Mouse (Mus musculus) urinary bladder, postnatal 25 days (tissue): ENCODE results near the gene Tubb4b.
A peak's percentile ranks its signal among the peaks of the same experiment; 100 is the strongest.
"Not testable (repeated sequence)": the region's sequence is repeated elsewhere in the genome, so short reads cannot be mapped to it uniquely, and the experiment has no call there.

Source experiments
- DNase-seq: peaks from one replicate; pipeline ENCODE4 v3.0.0; 2022; ENCODE audit warnings: low spot score

Gene Tubb4b

DNA sequence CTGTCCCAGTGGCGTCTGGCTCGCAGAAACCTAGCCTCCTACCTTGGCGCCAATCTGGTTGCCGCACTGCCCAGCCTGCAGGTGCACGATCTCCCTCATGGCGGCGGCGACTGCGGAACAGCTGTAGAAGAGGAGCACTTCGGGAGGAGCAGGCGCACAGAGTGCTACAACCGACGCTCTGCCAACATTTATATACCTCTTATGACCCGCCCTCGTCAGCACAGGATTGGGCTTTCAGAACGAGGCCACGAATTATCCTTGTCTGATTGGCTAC, at the start of gene Tubb4b:
Gene Tubb4b, minus strand, starts transcription at position 211 of the 274 bp plus-strand sequence.
- DNase-seq, result no peak

DNA sequence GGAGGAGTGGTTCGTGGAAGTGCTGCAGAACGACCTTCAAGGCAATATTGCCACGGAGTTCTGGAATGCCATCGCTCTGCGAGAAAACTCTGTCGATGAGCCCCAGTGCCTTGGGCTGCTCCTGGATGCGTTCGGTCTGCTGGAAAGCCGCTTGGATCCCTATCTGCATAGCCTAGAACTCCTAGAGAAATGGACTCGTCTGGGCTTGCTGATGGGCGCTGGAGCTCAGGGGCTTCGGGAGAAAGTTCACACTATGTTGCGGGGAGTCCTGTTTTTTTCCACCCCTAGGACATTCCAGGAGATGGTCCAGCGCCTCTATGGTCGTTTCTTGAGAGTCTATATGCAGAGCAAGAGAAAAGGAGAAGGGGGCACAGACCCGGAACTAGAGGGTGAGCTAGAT, 48.5 kb upstream of the Tubb4b start:
- DNase-seq, result no peak

DNA sequence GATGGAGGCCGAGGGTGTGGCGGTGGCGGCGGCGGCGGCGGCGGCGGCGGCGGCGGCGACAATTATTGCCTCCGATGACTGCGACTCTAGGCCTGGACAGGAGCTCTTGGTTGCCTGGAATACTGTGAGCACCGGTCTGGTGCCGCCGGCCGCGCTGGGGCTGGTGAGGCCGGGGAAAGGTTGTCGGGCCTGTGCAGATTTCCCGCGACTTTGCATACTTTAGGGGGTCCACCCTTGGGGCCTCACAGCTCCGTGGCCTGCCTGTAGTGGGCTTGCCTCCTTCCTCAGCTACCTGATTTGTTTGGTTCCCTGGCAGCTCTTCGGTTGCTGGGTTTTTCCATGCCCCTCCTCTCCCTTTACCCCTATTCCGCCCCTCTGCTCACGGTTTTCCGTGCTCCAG, 48.0 kb upstream of the Tubb4b start:
- no peak for DNase-seq

DNA sequence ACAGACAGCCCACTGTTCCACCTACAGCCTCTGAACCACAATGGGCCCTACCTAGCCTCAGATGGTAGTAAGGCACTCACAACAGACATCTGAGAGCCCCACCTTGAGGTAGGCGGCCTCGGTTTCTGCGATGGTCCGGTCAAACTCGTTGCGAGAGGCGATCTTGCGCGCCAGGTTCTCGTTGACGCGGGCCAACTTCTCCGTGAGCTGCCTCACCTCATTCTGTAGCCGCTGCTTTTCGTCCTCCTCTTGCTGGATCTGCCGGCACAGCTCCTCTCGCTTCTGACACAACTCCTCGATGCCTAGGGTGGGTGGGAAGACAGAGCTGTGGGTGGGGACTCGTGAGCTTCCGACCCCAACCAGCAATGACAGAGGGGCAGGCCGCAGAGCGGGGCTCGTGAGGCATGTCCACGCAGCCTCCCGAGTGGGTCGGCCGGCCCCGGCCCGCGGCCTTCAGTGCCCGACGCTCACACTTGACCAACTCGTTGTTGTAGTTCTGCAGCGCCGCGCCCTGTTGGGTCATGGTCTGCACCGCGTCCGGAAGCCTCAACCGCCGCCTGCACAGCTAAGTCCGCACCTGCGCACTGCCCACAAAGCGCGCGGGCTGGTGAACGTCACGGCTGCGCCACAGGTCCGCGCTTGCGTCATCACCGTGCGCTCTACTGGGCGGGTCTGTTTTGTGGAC, 47.5 kb upstream of the Tubb4b start, which contains the start of the genes Ssna1 and Anapc2:
Gene Ssna1, minus strand, starts transcription at position 612 of the 685 bp plus-strand sequence.
Gene Anapc2, plus strand, starts transcription at position 652 of the 685 bp plus-strand sequence.
- DNase-seq, result peak; percentile 99

DNA sequence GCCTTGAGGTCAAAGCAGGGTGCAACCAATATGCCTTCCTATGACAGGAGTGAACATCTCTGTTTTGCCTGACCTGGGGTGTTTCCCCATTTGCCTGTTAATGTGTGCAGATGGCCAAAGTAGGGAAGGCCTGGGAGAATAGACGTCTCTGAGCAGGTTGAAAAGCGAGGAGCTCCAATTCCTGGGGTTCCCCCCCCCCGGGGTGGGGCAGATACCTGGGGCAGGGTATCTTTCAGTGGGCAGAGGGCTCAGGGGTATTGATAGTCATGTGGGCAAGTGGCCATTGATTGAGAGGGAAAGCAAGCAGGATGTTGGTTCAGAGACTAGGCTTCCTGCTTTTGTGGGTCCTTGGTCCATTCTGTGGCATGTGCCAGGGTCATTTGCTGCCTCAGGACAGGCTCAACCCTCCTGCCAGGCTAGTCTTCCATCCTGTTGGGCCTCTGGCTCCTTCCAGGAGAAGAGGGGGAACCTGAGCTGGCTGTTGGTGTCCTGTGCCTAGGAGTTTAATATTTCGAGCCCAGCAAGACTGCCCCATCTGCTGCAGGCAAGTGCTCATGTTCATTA, 43.3 kb upstream of the Tubb4b start:
- no peak for DNase-seq

DNA sequence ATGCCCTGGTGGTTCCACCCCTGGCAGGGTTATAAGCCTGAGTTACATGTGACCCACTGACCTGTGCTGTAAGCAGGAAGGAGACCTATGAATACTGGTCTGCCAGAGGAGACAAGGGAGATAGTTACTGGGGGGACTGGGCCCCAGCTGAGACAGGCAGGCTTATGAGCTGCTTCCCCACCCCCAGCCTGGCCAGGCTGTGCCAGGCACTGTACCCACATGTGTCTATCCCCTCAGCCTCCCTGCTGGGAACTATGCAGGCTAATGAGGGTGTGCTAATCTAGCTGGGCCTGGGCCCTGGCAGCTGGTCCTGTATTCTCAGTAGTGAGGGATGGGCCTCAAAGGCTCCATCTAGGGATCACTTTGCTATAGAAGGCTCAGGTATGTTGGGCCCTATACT, 42.7 kb upstream of the Tubb4b start:
- DNase-seq, result no peak

DNA sequence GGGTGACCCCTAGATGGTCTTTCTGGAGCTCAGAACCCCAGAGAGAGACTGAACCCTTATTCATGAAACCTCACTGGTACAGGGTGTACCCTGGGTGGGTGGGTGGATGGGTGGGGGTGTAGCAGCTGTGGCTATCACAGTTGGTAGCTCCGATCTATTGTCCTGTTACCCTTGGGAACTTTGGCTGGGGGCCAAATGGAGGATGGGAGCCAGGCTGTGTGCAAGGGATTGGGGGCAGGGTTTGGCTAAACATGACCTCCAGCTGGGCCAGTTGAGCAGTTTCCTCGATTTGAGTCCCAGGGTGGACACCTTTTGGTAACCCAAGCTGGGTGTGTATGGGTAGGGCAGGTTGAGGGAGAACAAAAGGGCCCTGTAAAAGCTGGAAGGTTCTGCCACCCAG, 42.2 kb upstream of the Tubb4b start:
- DNase-seq, result peak; percentile 28

DNA sequence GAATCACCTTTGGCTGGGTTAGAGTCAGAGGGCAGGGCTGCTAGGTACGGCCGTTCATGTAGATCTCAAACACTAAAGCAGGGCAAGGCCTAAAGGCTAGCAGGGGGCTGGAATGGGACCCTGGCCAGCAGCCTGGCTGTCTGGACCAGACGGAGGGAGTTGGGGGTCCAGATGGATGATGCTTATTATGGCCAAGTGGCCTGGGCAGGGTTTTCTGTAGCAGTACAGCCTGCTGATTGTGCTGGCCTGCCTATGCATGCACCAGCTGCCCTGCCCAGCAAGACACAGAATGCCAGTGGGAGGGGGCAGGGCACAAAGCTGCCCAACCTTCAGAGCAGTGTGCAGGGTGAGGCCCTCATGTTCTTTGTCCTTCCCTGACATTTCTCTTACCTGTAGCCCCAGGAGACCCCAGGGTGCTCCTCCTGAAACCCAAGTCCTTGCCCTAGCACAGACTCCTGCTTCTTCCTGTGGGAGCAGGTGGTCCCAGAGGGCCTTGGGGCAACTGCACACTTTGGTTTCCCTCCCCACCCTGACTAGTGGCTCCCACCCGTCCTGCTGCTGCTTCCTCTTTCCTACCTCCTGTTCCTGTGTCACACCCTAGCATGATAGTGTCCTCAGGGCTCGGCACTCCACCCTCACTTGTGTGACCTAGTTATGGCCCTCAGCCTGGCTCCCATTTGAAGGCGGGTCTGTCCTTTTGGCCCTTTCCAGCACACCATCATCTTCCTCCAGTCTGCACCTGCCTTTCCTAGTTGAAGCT, 41.6 kb upstream of the Tubb4b start:
- DNase-seq, result peak; percentile 46

DNA sequence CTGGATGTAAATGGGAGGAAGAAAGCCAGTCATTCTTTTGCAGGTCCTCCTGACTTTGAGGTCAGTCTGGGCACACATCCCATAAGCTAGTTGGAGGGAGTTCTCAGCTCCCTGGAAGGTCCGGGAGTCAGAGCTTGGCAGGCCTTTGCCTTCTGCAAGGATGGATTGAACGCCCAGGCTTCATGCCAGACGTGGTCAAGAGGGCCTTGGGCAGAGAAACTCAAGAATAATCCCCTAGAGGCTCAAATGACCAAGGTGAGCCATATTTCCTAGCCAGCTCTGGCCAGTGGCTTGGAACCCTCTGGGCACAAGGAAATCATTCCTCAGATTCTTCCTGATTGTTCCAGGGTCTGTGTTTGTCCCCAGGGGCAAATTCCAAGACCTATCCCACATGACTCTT, 40.3 kb upstream of the Tubb4b start:
- no peak for DNase-seq

DNA sequence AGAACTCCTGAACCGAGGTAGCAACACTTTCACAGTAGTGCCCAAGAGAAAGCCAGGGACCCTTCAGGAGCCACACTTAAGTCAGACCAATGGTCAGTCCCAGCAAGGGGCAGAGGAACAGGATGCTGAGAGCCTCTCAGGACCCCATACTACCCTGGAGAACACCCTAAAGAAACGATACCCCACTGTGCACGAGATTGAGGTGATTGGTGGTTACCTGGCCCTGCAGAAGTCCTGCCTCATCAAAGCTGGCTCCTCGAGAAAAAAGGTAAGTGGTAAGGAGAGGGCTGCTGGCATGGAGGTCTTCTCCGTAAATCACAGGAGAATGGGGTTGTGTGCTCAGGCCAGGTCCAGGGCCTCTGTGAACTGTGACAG, 39.8 kb upstream of the Tubb4b start:
- DNase-seq, result no peak

DNA sequence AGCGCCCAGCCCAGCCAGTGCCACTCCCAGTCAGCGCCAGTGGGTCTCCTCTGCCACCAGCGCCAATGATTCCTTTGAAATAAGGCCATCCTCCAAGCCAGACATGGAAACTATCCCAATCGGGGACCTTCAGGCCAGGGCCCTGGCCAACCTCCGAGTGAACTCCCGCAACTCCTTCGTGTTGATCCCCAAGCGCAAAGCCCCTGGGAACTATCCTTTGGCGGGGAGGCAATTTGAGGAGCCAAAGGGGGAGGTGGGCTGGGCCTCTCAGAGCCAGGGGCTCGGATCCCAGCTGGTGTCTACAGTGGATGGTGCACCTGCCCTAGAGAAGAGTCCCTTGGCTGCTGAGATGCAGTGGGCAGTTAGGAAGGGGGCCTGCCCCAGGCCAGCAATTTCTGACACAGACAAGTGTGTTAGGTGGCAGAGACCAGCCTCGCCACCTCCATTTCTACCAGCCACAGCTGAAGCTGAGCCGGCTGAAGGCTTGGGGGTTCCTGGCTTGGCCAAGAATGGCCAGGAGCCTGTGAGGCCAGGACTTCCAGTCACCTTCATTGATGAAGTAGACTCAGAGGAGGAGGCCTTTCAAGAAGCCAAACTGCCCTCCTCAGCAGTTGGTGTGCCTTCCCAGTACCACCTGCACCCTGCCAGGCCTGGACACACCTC, 39.3 kb upstream of the Tubb4b start:
- DNase-seq, result no peak

DNA sequence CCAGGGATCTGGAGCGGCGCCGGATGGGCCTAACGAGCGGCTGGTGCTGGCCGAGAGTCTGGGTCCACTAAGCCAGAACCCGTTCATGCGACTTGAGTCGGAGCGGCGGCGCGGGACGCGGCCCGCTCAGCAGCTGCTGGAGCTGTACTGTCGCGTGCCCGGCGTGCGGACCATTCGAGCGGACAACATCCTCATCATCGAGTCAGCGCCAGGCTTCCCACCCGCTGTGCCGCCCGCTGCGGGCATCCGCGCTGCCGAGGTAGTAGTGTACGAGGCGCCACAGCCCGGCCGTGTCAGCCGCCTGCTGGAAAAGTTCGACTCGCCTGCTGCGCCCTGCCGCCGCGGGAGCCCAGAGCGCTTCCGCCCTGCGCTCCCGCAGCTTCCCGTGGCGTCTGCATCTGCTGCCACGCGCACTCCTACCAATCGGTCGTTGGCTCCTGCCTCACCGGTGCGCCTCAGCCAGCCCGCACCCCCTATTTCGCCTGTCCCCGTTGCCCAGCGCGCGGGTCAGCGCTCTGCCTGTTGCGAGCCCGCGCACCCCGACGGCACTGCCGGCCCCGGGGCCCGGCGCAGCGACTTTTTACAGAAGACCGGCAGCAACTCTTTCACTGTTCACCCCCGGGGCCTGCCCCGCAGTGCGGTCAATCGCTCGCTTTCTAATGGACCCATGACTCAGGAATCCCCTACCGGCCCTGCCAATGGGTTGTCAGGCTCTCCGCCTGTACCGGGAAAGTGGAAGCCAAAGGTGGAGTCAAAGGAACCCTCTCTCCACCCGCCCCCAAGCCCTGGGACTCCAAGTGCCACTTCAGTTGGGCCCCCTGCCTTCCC, 38.5 kb upstream of the Tubb4b start:
- no peak for DNase-seq

DNA sequence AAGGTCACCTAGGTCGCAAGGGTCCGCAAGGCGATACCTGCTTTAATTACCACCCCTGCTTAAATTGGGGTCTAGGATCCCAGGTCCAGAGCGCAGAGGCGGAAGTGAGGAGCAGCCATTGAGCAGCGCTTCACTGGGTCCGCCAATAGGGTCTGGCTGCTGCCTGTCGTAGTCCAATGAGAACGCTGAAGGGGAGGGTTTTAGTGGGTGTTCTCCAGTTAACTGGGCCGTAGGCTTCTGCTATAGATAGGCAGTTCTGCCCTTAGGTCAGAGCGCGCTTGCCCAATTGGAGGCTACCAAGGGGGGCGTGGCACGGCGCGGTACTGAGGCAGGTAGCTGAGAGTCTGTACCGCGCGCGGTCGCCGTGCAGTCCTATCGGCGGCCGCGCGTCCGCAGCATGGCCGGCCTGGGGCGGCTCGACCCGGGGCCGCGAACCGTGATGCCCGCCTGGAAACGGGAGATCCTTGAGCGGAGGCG, 37.8 kb upstream of the Tubb4b start, which contains the start of gene Tprn:
Gene Tprn, plus strand, starts transcription at position 328 of the 477 bp plus-strand sequence.
- DNase-seq, result peak; percentile 85

DNA sequence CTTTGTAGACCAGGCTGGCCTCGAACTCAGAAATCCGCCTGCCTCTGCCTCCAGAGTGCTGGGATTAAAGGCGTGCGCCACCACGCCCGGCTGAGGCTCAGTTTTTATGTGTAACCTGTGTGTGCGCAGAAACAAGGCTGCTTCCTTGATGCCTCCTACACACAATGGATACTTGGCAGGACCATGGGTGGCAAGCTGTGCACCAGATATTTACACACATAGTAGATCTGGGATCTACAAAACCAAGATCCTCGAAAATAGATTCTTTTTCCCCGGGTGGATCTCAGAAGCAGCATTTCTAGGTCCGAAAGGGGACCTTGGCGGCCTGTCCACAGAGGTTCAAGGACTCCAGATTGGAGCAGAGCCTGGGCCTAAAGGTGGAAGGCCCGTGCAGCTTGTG, 37.4 kb upstream of the Tubb4b start:
- no peak for DNase-seq

DNA sequence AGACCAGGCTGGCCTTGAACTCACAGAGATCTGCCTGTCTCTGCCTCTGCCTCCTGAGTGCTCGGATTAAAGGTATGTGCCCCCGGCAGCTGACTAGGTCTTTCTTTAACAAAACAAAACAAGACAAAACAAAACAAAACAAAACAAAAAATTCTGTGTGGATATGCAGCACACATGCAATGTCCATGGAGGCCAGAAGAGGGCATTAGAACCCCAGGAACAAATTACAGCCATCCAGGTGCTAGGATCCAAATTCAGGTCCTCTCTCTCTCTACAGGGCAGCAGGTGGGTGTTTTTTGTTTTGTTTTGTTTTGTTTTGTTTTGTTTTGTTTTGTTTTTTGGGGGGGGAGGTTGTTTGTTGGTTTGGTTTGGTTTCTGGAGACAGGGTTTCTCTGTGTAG, 34.4 kb upstream of the Tubb4b start:
- no peak for DNase-seq

DNA sequence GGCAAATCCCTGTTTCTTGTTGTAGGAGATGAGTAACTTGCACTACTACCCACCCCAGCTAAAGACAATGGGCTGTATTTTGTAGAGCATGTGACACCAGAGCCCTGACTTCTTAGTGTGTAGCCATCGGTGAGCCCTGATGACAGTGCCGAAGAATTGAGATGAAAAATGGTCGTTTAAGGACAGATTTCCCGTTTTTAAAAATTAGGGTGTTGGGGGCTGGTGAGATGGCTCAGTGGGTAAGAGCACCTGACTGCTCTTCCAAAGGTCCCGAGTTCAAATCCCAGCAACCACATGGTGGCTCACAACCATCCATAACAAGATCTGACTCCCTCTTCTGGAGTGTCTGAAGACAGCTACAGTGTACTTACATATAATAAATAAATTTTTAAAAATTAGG, 32.7 kb upstream of the Tubb4b start:
- not testable (repeated sequence) for DNase-seq

DNA sequence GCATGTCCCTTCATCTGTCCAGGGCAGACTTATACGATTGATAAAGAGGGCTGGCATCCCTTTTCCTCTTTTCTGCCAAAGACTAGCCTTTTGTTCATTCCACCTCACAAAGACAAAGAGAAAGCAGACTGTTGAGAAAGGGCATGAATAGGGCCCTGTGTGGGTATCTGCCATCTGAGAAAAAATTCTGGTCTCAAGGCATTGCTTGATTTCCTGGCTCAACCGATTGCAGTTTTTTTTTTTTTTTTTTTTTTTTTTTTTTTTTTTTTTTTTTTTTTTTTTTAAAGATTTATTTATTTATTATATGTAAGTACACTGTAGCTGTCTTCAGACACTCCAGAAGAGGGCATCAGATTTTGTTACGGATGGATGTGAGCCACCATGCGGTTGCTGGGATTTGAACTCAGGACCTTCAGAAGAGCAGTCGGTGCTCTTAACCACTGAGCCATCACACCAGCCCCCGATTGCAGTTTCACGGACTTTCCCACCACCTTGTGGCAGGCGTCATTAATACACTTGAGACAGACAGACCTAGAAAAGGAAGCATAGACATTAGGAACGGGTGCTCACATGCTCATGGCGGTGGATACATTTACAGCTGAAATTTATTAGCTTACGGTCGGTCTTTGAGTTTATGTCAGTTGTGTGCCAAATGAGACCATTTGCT, 32.1 kb upstream of the Tubb4b start:
- not testable (repeated sequence) for DNase-seq

DNA sequence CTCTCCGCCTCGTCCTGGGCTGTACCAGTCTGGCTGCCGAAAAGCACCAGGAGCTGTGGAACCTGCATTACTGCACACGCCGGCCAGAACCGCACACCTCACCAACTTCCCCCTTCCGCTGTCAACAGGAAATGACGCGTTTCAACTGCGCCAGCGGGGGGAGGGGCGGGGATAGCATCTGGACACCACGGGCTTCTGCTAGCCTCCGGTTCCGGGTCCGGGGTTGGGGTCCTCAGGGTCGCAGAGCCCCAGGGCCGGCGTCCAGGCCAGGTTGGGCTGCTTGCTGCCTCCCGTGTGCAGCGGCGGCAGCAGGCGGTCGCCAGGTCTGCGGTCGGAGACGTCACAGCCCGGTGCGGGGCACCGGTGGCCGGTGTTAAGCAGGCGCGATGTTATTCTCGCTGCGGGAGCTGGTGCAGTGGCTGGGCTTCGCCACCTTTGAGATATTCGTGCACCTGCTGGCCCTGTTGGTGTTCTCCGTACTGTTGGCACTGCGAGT, 30.8 kb upstream of the Tubb4b start, which contains the start of gene Tmem203:
Gene Tmem203, plus strand, starts transcription at position 156 of the 496 bp plus-strand sequence.
- DNase-seq, result peak; percentile 86

DNA sequence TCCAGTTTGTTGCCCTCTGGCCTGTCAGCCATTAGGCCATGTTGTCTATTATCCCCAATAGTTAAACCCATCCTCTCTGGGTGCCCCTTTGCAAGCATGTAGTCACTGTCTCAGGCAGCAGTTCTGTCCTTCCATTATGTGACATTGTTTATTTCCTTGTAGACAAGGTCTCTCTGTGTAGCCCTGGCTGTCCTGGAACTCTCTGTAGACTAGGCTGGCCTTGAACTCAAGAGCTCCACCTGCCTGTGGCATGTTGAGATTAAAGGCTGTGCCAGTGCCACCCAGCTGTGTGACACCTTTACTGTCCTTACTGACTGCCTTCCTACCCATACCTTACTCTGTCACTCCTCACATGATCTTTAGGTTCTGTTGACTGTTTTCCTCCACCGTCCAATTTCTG, 27.8 kb upstream of the Tubb4b start:
- DNase-seq, result no peak

DNA sequence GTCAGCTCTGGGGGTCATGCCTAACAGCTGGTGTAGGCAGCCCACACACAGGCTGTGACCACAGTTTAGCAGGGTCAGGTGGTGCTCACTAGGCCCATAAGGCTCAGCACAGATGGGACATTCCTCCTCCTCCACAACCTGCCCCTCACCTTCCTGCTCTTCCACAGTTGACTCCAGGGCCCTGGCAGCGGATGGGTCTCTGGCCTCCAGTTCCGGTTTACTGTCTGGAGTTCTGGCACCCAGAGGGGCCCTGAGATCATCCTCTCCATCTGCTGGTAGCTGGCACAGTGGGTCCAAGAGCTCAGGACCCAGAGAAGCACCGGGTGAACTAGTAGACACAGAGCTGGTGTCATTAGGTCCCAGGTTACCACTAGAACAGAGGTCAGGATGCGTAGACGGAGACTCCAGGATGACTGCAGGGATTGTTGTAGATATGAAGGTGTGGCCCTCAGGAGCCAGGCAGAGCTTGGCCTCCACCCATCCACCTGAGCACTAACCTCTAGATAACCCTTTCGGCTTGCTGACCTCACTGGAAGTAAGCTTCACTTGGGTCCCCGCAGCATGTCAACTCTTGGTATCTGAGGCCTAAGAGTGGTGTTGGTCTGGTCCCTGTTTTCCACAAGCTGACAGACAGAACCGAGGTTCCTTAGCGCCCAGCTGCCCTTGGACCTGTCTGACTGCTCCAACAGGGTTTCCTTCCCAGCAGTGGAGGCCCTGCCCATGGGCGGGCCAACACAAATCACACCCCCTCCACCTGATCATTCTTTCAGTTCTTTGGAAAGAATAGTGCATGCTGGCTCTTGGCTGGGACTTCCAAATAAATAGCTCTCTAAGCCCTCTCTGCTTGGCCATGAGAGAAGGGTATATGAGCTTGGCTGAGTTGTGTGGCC, 21.9 kb upstream of the Tubb4b start, which contains the start of gene AL732309.1:
Gene AL732309.1, minus strand, starts transcription at position 681 of the 890 bp plus-strand sequence.
- peak; percentile 21 for DNase-seq
